Mouse (Mus musculus) adrenal gland, adult 10 weeks (tissue): ENCODE measurements around the gene Greb1. TPM values are rescaled to one million over a fixed set of nuclear protein-coding genes. Genes with fewer than 3 reads are reported as not detected.

Experiments
- polyA plus RNA-seq: library from polyadenylated mRNA; stranded (reverse); fragments of 350-450 nt; fragmentation: Illumina TruSeq; extraction: RNeasy Lipid Tissue Mini Kit (QIAGEN cat#74804); gene quantifications from one replicate; pipeline ENCODE4 v1.2.3, GENCODE M21; 2014; ENCODE audit warnings: low read depth, low replicate concordance

Greb1 gene
- 19.9 TPM for polyA plus RNA-seq

GRCm38 (mm10) chr12:16800259-16800958, at the start of gene Greb1:
Greb1 (minus strand) TSS chr12:16800886.

GRCm38 (mm10) chr12:16810525-16811431, 10.1 kb upstream of the Greb1 start, which contains the start of gene E2f6:
E2f6 (plus strand) TSS chr12:16810963.

GRCm38 (mm10) chr12:16653332-16654093, 147.2 kb downstream of the Greb1 start, which contains the start of gene Ntsr2:
Ntsr2 (plus strand) TSS chr12:16653382.

Other genes starting within 250 kb of the Greb1 start
- gene Lpin1, start 189.9 kb downstream of the Greb1 start, polyA plus RNA-seq, result 18.1 TPM
- gene Ntsr2, start 147.5 kb downstream of the Greb1 start, polyA plus RNA-seq, result not detected
- 77.7 TPM for gene E2f6, start 10.1 kb upstream of the Greb1 start, polyA plus RNA-seq
- 285 TPM for gene Rock2, start 94.0 kb upstream of the Greb1 start, polyA plus RNA-seq
- gene Pqlc3, start 199.5 kb upstream of the Greb1 start, polyA plus RNA-seq, result 56.0 TPM
- gene 2410004P03Rik, start 210.8 kb upstream of the Greb1 start, polyA plus RNA-seq, result not detected